Mouse (Mus musculus) brain, embryonic 14.5 days (tissue): ENCODE results near the gene Cmbl.

Source experiments
- CTCF ChIP-seq: fragments of 200-500 bp; IDR thresholded peaks from 2 replicates; pipeline ENCODE4 v1.5.1; 2012; ENCODE audit warnings: inconsistent platforms, mild to moderate bottlenecking, moderate library complexity, borderline replicate concordance; ENCODE audit not compliant: insufficient read depth, insufficient read length; ENCODE audit errors: extremely low read depth
- POLR2A ChIP-seq: fragments of 200-500 bp; IDR thresholded peaks from 2 replicates; pipeline ENCODE4 v1.6.1; 2012; ENCODE audit warnings: mild to moderate bottlenecking, inconsistent platforms, borderline replicate concordance; ENCODE audit not compliant: poor library complexity, insufficient read depth, insufficient read length, severe bottlenecking; ENCODE audit errors: extremely low read depth

GRCm38 (mm10) chr15:31573692-31574091 is 8.5 kb downstream of the Cmbl start:
- TF ChIP-seq POLR2A (no peak), CTCF (no peak)
